ENCODE assay signal across 13 mouse cellular contexts in the genomic region with DNA sequence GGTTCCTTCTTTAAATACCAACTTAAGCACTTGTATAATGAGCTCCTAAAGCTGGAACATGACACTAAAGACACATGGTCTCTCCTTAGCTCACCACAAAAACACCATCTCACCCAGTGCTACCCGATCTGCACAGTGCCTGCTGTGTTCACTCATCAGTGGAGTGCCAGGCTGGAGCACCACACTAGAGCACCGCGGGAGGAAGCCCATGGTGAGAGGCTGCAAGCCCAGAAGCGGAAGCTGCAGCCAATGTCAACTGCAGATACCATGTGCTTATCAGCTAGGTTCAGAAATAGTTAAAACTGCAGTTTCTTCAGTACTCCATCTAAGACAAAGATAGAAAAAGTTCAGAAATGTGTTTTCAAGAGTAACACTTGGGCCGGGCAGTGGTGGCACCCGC. TPM values are rescaled to one million over a fixed set of nuclear protein-coding genes. Genes with fewer than 3 reads are reported as not detected.
A peak's percentile ranks its signal among the peaks of the same experiment; 100 is the strongest.
DNase-seq lines count a peak whose midpoint lies in the region; ATAC-seq lines count a peak whose summit lies in the region.
"Had no signal": no experiment of that assay in that cellular context is flagged by ENCODE, and none has a peak within 500 bp of the region (broad histone marks: within the 10 kb centered on the region; RNA-seq: fewer than 3 reads in every experiment).

No protein-coding gene starts in this region.

- no peak overlapping the region for H3K27ac ChIP-seq in kidney, embryonic 15.5 days
- H3K27ac ChIP-seq: hindbrain, embryonic 10.5 days; limb, embryonic 12.5 days had no signal

- no peak for DNase-seq in kidney, postnatal 10 days
- DNase-seq in MEL-GATA-1-ER (ENCODE audit: extremely low read depth, low read depth), result peak; percentile 94
- no peak for DNase-seq in natural killer cell, adult 2 months (ENCODE audit: low spot score in 2 of 2)
- DNase-seq in adrenal gland, postnatal 14 days, result no peak
- DNase-seq: forebrain, postnatal 0 days; kidney, adult 8-10 months; right cerebral cortex, postnatal 4 days had no signal

- no peaks in the 10 kb centered on the region for H3K27me3 ChIP-seq in kidney, embryonic 15.5 days
- H3K27me3 ChIP-seq: CH12.LX; limb, embryonic 12.5 days had no signal

- H3K4me3 ChIP-seq in kidney, embryonic 15.5 days (replicated peaks), result no peak overlapping the region
- H3K4me3 ChIP-seq: hindbrain, embryonic 10.5 days; limb, embryonic 12.5 days had no signal

- ATAC-seq in kidney, embryonic 15.5 days (replicated peaks; ENCODE audit: low FRiP score), result peak; percentile 52; the same call in 1 of the 2 replicates
- peak; percentile 91 to 98 for ATAC-seq in hematopoietic stem cell, adult 5-6 weeks (replicated peaks in 1 of 2; ENCODE audit: insufficient read depth in 1 of 2, low FRiP score in 2 of 2, low TSS enrichment in 1 of 2, low read depth in 1 of 2, poor library complexity in 2 of 2, severe bottlenecking in 2 of 2)
- ATAC-seq in megakaryocyte-erythroid progenitor cell, adult 5-6 weeks (replicated peaks; ENCODE audit: low FRiP score, low TSS enrichment, poor library complexity, severe bottlenecking), result peak; percentile 86
- ATAC-seq: forebrain, postnatal 0 days had no signal

- no peak overlapping the region for H3K4me2 ChIP-seq in kidney, embryonic 15.5 days
- H3K4me2 ChIP-seq: limb, embryonic 12.5 days had no signal

- 0 out of 2 replicates have a peak, but pooled peaks cover under 1% of the 10 kb centered on the region for H3K36me3 ChIP-seq in kidney, embryonic 15.5 days
- H3K36me3 ChIP-seq: hindbrain, embryonic 10.5 days; limb, embryonic 12.5 days had no signal

- H3K9me3 ChIP-seq in kidney, embryonic 15.5 days (replicated peaks), result no peaks in the 10 kb centered on the region
- H3K9me3 ChIP-seq: hindbrain, embryonic 10.5 days; limb, embryonic 12.5 days had no signal

- WGBS in kidney, embryonic 15.5 days, result 57% methylated on average over 6 of the region's 6 CpGs

- H3K4me1 ChIP-seq in kidney, embryonic 15.5 days, result peaks cover 26% of the 10 kb centered on the region

- no peak overlapping the region for H3K9ac ChIP-seq in kidney, embryonic 15.5 days
- H3K9ac ChIP-seq: forebrain, postnatal 0 days; limb, embryonic 12.5 days had no signal

RNA-seq across cellular contexts. Expression of a gene that starts 14.9 kb away (rescaled TPM):
- polyA plus RNA-seq in kidney, embryonic 15.5 days (2015; fragmentation: Nextera tagmentation; extraction: Ambion mirVana), result 8.5 and 9.3 TPM in 2 replicates
- total RNA-seq in hematopoietic stem cell, adult 5-6 weeks (2017), result 28.1 and 45.7 TPM in 2 replicates
- 23.4 and 24.2 TPM in 2 replicates for total RNA-seq in megakaryocyte-erythroid progenitor cell, adult 5-6 weeks (2014; fragmentation: Nextera tagmentation)
- 22.4 and 32.8 TPM in 2 replicates for total RNA-seq in megakaryocyte-erythroid progenitor cell, adult 5-6 weeks (2017)
- 40.4 and 44.8 TPM in 2 replicates for total RNA-seq in adrenal gland, postnatal 14 days (2021)
